Mouse (Mus musculus): ENCODE results near the gene A3galt2. TPM values are rescaled to one million over a fixed set of nuclear protein-coding genes. Genes with fewer than 3 reads are reported as not detected.

The A3galt2 gene
- polyA plus RNA-seq, 1 experiment from 2014 or later: 0.18 TPM

- Histone ChIP-seq H3K27me3 (ENCODE audit: control insufficient read depth, insufficient read depth, low read length) (no peaks in the 10 kb centered on the region), H3K4me1 (ENCODE audit: control insufficient read depth, insufficient read depth, low read length) (no peaks in the 10 kb centered on the region), H3K27ac (ENCODE audit: low read depth, low read length) (no peak overlapping the region), H3K4me2 (no peak overlapping the region), H3K9ac (ENCODE audit: low read length) (no peak overlapping the region), H3K9me3 (ENCODE audit: control insufficient read depth, low read length) (peaks cover 9% of the 10 kb centered on the region; the same call in 1 of the 2 replicates), H3K36me3 (ENCODE audit: control insufficient read depth, insufficient read depth, low read length) (no peaks in the 10 kb centered on the region; the same call in 1 of the 2 replicates), H3K4me3 (ENCODE audit: low read depth, low read length) (no peak overlapping the region)
- 93% methylated on average over 20 of the region's 20 CpGs for WGBS
- no peak for ATAC-seq (ENCODE audit: low FRiP score)
- no peak for DNase-seq (ENCODE audit: low spot score, missing footprints)
These were observed 11.8 kb downstream of the A3galt2 start for GRCm38 (mm10) chr4:128766929-128767328.

- WGBS: 83% methylated on average over 13 of the region's 13 CpGs
These were observed 13.0 kb downstream of the A3galt2 start for GRCm38 (mm10) chr4:128768120-128768519.

DNA sequence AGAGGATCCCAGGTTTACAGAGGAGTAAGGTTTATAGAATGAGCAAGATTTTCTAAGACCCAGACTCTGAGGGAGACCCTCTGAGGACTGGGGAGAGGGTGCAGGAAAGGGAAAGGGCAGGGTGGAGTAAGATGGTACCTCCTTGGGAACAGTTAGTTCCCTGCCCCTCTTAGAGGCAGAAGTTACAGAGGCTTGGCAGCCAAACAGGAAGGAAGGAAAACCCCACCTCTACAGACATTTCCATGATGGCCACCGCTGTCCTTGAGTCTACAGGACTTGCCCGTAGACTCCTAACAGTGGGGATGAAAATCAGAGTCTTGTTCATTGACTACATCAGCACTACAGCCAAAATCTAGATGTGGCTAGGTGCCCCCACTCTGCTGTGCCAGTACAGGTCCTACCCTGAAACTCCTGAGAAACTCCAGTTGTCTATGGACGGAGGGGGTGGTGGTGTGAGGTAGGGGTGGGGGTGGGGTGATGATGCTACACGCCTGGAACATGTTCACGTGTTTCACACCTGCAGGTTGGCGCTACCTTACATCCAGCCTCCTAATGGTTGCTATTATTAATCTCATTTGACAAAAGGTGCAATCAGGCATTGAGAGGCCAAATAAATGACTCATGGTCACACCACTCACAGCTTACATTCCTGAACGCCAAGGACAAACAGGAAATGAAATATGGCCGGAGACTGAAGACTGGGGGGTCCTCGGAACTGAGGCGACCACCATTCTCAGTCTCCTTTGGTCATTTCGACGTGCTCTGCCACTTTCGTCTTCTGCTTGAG, 14.6 kb downstream of the A3galt2 start:
- H3K4me2 ChIP-seq: no peak overlapping the region
- no peak overlapping the region for H3K9ac ChIP-seq (ENCODE audit: low read length)
- no peak overlapping the region for H3K27ac ChIP-seq (ENCODE audit: low read depth, low read length)
- H3K9me3 ChIP-seq (ENCODE audit: control insufficient read depth, low read length): no peaks in the 10 kb centered on the region
- no peaks in the 10 kb centered on the region for H3K27me3 ChIP-seq (ENCODE audit: control insufficient read depth, insufficient read depth, low read length)
- peaks cover 13% of the 10 kb centered on the region for H3K36me3 ChIP-seq (ENCODE audit: control insufficient read depth, insufficient read depth, low read length)
- WGBS: 93% methylated on average over 13 of the region's 13 CpGs
- ATAC-seq (ENCODE audit: low FRiP score) (no peak), DNase-seq (ENCODE audit: low spot score, missing footprints) (no peak)
- H3K4me3 ChIP-seq (ENCODE audit: low read depth, low read length): no peak overlapping the region
- H3K4me1 ChIP-seq (ENCODE audit: control insufficient read depth, insufficient read depth, low read length): no peaks in the 10 kb centered on the region

More at GRCm38 (mm10) chr4:128768120-128768519, 13.0 kb downstream of the A3galt2 start:
- peaks cover 5% of the 10 kb centered on the region for H3K36me3 ChIP-seq (ENCODE audit: control insufficient read depth, insufficient read depth, low read length)
- no peak overlapping the region for H3K4me3 ChIP-seq (ENCODE audit: low read depth, low read length)
- ATAC-seq (ENCODE audit: low FRiP score): no peak
- no peak for DNase-seq (ENCODE audit: low spot score, missing footprints)
- H3K27ac ChIP-seq (ENCODE audit: low read depth, low read length): no peak overlapping the region
- no peaks in the 10 kb centered on the region for H3K27me3 ChIP-seq (ENCODE audit: control insufficient read depth, insufficient read depth, low read length)
- H3K4me2 ChIP-seq: no peak overlapping the region
- no peak overlapping the region for H3K9ac ChIP-seq (ENCODE audit: low read length)
- no peaks in the 10 kb centered on the region for H3K4me1 ChIP-seq (ENCODE audit: control insufficient read depth, insufficient read depth, low read length)
- H3K9me3 ChIP-seq (ENCODE audit: control insufficient read depth, low read length): peaks cover 1% of the 10 kb centered on the region; the same call in 1 of the 2 replicates

DNA sequence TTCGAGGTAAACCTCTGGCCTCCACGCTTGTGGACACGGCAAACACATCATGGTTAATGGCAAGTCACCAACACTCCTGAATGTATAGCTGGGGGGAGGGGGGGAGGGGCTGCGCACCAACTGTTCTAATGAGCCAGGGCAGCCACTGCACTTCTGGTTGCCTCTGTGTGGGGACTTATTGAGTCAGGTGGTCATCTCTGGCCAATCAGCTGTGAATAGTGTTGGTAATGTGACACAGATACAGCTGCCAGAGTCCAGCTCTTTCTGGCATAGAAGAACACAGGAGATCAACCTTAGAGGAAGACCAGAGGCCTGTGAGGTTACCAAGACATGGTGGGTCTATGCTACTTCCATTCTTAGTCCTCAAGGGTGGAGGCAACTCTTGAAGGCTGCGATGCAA, 15.5 kb downstream of the A3galt2 start:
- Histone ChIP-seq H3K27ac (ENCODE audit: low read depth, low read length) (no peak overlapping the region), H3K9me3 (ENCODE audit: control insufficient read depth, low read length) (no peaks in the 10 kb centered on the region), H3K4me3 (ENCODE audit: low read depth, low read length) (no peak overlapping the region), H3K9ac (ENCODE audit: low read length) (no peak overlapping the region), H3K4me2 (no peak overlapping the region), H3K4me1 (ENCODE audit: control insufficient read depth, insufficient read depth, low read length) (no peaks in the 10 kb centered on the region), H3K27me3 (ENCODE audit: control insufficient read depth, insufficient read depth, low read length) (no peaks in the 10 kb centered on the region), H3K36me3 (ENCODE audit: control insufficient read depth, insufficient read depth, low read length) (peaks cover 18% of the 10 kb centered on the region)
- WGBS: 92% methylated on average over 5 of the region's 5 CpGs
- DNase-seq (ENCODE audit: low spot score, missing footprints) (no peak), ATAC-seq (ENCODE audit: low FRiP score) (0 out of 2 replicates have a peak, but pooled peaks have one; percentile 30)

- Histone ChIP-seq H3K4me1 (ENCODE audit: control insufficient read depth, insufficient read depth, low read length) (no peaks in the 10 kb centered on the region), H3K9ac (ENCODE audit: low read length) (no peak overlapping the region), H3K27me3 (ENCODE audit: control insufficient read depth, insufficient read depth, low read length) (no peaks in the 10 kb centered on the region), H3K4me3 (ENCODE audit: low read depth, low read length) (no peak overlapping the region), H3K36me3 (ENCODE audit: control insufficient read depth, insufficient read depth, low read length) (peaks cover 26% of the 10 kb centered on the region), H3K9me3 (ENCODE audit: control insufficient read depth, low read length) (no peaks in the 10 kb centered on the region), H3K4me2 (no peak overlapping the region), H3K27ac (ENCODE audit: low read depth, low read length) (no peak overlapping the region)
- no peak for ATAC-seq (ENCODE audit: low FRiP score)
- 93% methylated on average over 11 of the region's 11 CpGs for WGBS
- DNase-seq (ENCODE audit: low spot score, missing footprints): no peak
These were observed 18.7 kb downstream of the A3galt2 start for GRCm38 (mm10) chr4:128773820-128774219.

- H3K27me3 ChIP-seq (ENCODE audit: control insufficient read depth, insufficient read depth, low read length): no peaks in the 10 kb centered on the region
- peaks cover 26% of the 10 kb centered on the region for H3K36me3 ChIP-seq (ENCODE audit: control insufficient read depth, insufficient read depth, low read length)
- whole genome bisulfite sequencing: 96% methylated on average over 9 of the region's 9 CpGs
These were observed 19.3 kb downstream of the A3galt2 start for GRCm38 (mm10) chr4:128774467-128774866.

DNA sequence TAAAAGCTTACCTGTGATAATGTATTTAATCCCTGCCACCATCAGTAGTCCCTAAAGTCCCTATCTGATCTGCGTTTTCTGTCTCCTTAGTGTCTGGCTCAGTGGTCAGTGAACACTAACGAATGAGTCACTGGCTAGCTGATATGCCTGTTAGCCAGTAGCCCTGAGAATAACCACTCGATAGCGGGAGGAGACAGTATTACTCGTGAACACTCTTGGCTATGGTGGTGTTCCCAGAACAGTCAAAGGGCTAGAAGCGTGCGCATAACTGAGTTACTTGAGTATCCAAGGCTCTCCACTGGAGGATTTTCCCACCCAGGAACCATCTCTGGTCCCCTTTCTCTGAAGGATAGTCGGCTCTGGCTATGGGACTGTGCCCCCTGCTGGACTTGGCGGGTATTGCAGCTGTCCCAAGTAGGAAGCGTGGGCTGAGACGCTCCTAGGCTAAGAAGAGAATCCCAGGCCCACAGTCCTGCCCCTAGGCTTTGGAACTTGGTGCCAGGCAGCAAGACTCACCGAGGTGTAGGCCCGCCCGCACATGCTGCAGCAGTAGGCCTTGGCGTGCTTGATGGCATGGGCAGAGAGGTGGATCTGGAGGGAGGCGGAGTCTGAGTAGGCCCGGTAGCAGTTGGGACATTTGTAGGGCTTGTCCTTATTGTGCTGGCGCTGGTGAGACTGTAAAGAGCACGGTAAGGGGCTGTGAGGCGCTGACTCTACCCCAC, 21.6 kb downstream of the A3galt2 start:
- ATAC-seq (ENCODE audit: low FRiP score) (peak; percentile 72), DNase-seq (ENCODE audit: low spot score, missing footprints) (peak; percentile 99)
- Histone ChIP-seq H3K4me3 (ENCODE audit: low read depth, low read length) (no peak overlapping the region), H3K9me3 (ENCODE audit: control insufficient read depth, low read length) (no peaks in the 10 kb centered on the region), H3K36me3 (ENCODE audit: control insufficient read depth, insufficient read depth, low read length) (peaks cover 26% of the 10 kb centered on the region), H3K4me1 (ENCODE audit: control insufficient read depth, insufficient read depth, low read length) (no peaks in the 10 kb centered on the region), H3K9ac (ENCODE audit: low read length) (no peak overlapping the region), H3K4me2 (no peak overlapping the region), H3K27me3 (ENCODE audit: control insufficient read depth, insufficient read depth, low read length) (no peaks in the 10 kb centered on the region), H3K27ac (ENCODE audit: low read depth, low read length) (no peak overlapping the region)
- WGBS: 43% methylated on average over 20 of the region's 20 CpGs

More at GRCm38 (mm10) chr4:128774467-128774866, 19.3 kb downstream of the A3galt2 start:
- H3K9ac ChIP-seq (ENCODE audit: low read length): no peak overlapping the region
- H3K4me3 ChIP-seq (ENCODE audit: low read depth, low read length): no peak overlapping the region
- ATAC-seq (ENCODE audit: low FRiP score) (no peak), DNase-seq (ENCODE audit: low spot score, missing footprints) (peak; percentile 95)
- no peaks in the 10 kb centered on the region for H3K4me1 ChIP-seq (ENCODE audit: control insufficient read depth, insufficient read depth, low read length)
- no peak overlapping the region for H3K27ac ChIP-seq (ENCODE audit: low read depth, low read length)
- H3K9me3 ChIP-seq (ENCODE audit: control insufficient read depth, low read length): no peaks in the 10 kb centered on the region
- H3K4me2 ChIP-seq: no peak overlapping the region

DNA sequence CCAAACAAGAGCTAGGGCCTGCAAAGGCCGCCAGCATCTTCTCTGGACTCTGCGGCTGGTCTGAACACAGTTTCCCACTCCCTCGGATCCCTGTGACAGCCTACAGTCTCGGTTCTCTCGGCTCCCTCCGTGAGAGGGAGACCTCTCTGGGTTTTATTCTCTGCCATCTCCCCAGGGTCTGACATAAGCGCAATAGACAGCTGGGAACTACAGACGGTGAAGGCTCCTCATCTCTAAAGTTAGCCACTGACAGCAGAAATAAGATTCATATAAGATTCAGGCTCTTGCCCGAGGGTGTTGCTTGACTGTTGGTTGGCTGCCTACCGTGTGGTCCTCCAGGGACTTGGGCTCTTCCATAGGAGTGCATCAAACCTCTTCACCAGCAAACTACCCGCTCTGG, 22.4 kb downstream of the A3galt2 start:
- 84% methylated on average over 11 of the region's 11 CpGs for WGBS
- no peaks in the 10 kb centered on the region for H3K4me1 ChIP-seq (ENCODE audit: control insufficient read depth, insufficient read depth, low read length)
- ATAC-seq (ENCODE audit: low FRiP score): no peak
- H3K27ac ChIP-seq (ENCODE audit: low read depth, low read length): no peak overlapping the region
- H3K9me3 ChIP-seq (ENCODE audit: control insufficient read depth, low read length): no peaks in the 10 kb centered on the region
- no peak for DNase-seq (ENCODE audit: low spot score, missing footprints)
- no peak overlapping the region for H3K4me3 ChIP-seq (ENCODE audit: low read depth, low read length)
- H3K9ac ChIP-seq (ENCODE audit: low read length): no peak overlapping the region
- no peaks in the 10 kb centered on the region for H3K27me3 ChIP-seq (ENCODE audit: control insufficient read depth, insufficient read depth, low read length)
- no peak overlapping the region for H3K4me2 ChIP-seq
- peaks cover 22% of the 10 kb centered on the region for H3K36me3 ChIP-seq (ENCODE audit: control insufficient read depth, insufficient read depth, low read length)

DNA sequence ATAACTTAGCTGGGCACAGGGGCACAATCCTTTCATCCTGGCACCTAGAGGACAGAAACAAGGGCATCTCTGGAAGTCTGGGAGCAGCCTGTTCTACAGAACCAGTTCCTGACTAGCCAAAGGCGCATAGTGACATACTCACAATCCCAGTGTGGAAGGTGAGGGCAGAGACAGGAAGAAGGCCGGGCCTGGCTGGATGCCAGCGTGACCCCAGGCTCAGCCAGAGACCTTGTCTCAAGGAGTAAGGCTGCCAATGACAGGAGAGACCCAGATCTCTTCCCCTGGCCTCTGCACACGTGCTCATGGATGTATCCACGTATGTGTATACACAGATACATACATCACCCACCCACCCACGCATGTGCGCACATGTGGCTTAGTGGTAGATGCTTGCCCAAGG, 26.9 kb downstream of the A3galt2 start:
- H3K9ac ChIP-seq (ENCODE audit: low read length): no peak overlapping the region
- no peak overlapping the region for H3K4me3 ChIP-seq (ENCODE audit: low read depth, low read length)
- no peak overlapping the region for H3K4me2 ChIP-seq
- no peaks in the 10 kb centered on the region for H3K4me1 ChIP-seq (ENCODE audit: control insufficient read depth, insufficient read depth, low read length)
- 94% methylated on average over 7 of the region's 7 CpGs for WGBS
- H3K9me3 ChIP-seq (ENCODE audit: control insufficient read depth, low read length): no peaks in the 10 kb centered on the region
- H3K27me3 ChIP-seq (ENCODE audit: control insufficient read depth, insufficient read depth, low read length): no peaks in the 10 kb centered on the region
- no peak overlapping the region for H3K27ac ChIP-seq (ENCODE audit: low read depth, low read length)
- DNase-seq (ENCODE audit: low spot score, missing footprints) (no peak), ATAC-seq (ENCODE audit: low FRiP score) (no peak)
- peaks cover 24% of the 10 kb centered on the region for H3K36me3 ChIP-seq (ENCODE audit: control insufficient read depth, insufficient read depth, low read length)
